Mouse (Mus musculus): ENCODE measurements around the gene Slc6a19. TPM values are rescaled to one million over a fixed set of nuclear protein-coding genes. Genes with fewer than 3 reads are reported as not detected.

Gene Slc6a19
- polyA plus RNA-seq, 1 experiment: 0.44 TPM

GRCm38 (mm10) chr13:73688934-73689333, 15.7 kb downstream of the Slc6a19 start:
- H3ac ChIP-seq (ENCODE audit: control insufficient read depth, insufficient read length): no peak overlapping the region
- no peaks in the 10 kb centered on the region for H3K27me3 ChIP-seq (ENCODE audit: control insufficient read depth, insufficient read depth, insufficient read length)
- no peaks in the 10 kb centered on the region for H3K36me3 ChIP-seq (ENCODE audit: control insufficient read depth, insufficient read depth)
- no peak overlapping the region for H3K4me3 ChIP-seq
- no peak overlapping the region for H3K4me2 ChIP-seq (ENCODE audit: low read depth)
- TF ChIP-seq CEBPB (IDR thresholded peaks at IDR 0.05; ENCODE audit: insufficient read depth, poor library complexity, severe bottlenecking) (no peak), REST (IDR thresholded peaks at IDR 0.05; ENCODE audit: insufficient read depth, insufficient read length) (no peak), USF1 (IDR thresholded peaks at IDR 0.05; ENCODE audit: low read depth) (no peak), MYOD1 (IDR thresholded peaks at IDR 0.05; ENCODE audit: control insufficient read depth in 1 of 3, insufficient read length in 2 of 3, low read depth in 2 of 3) (no peak), E2F4 (IDR thresholded peaks at IDR 0.05; ENCODE audit: insufficient read depth) (no peak), SRF (IDR thresholded peaks at IDR 0.05; ENCODE audit: control insufficient read depth, insufficient read length, low read depth) (no peak), TCF12 (IDR thresholded peaks at IDR 0.05; ENCODE audit: insufficient read depth, poor library complexity, severe bottlenecking) (no peak), POLR2AphosphoS2 (IDR thresholded peaks at IDR 0.05; ENCODE audit: insufficient read length, low read depth) (no peak), TCF3 (IDR thresholded peaks at IDR 0.05; ENCODE audit: insufficient read length, low read depth) (no peak), MYOG (IDR thresholded peaks at IDR 0.05; ENCODE audit: control insufficient read depth in 1 of 3, insufficient read depth in 1 of 3, insufficient read length in 2 of 3, low read depth in 2 of 3) (no peak), POLR2A (IDR thresholded peaks at IDR 0.05; ENCODE audit: insufficient read length, low read depth) (no peak), MAX (IDR thresholded peaks at IDR 0.05; ENCODE audit: low read depth) (no peak)
- H3K79me2 ChIP-seq (ENCODE audit: control insufficient read depth, insufficient read depth): no peaks in the 10 kb centered on the region

- Histone ChIP-seq H3K27me3 (ENCODE audit: control insufficient read depth, insufficient read depth, insufficient read length) (no peaks in the 10 kb centered on the region), H3K79me2 (ENCODE audit: control insufficient read depth, insufficient read depth) (no peaks in the 10 kb centered on the region), H3K36me3 (ENCODE audit: control insufficient read depth, insufficient read depth) (no peaks in the 10 kb centered on the region), H3K4me3 (no peak overlapping the region), H3K4me2 (ENCODE audit: low read depth) (no peak overlapping the region), H3ac (ENCODE audit: control insufficient read depth, insufficient read length) (no peak overlapping the region)
- TF ChIP-seq POLR2A (IDR thresholded peaks at IDR 0.05; ENCODE audit: insufficient read length, low read depth) (no peak), TCF12 (IDR thresholded peaks at IDR 0.05; ENCODE audit: insufficient read depth, poor library complexity, severe bottlenecking) (no peak), SRF (IDR thresholded peaks at IDR 0.05; ENCODE audit: control insufficient read depth, insufficient read length, low read depth) (no peak), MYOG (IDR thresholded peaks at IDR 0.05; ENCODE audit: control insufficient read depth in 1 of 3, insufficient read depth in 1 of 3, insufficient read length in 2 of 3, low read depth in 2 of 3) (no peak), E2F4 (IDR thresholded peaks at IDR 0.05; ENCODE audit: insufficient read depth) (no peak), MYOD1 (IDR thresholded peaks at IDR 0.05; ENCODE audit: control insufficient read depth in 1 of 3, insufficient read length in 2 of 3, low read depth in 2 of 3) (no peak)
Measured at GRCm38 (mm10) chr13:73687601-73688000, 17.1 kb downstream of the Slc6a19 start.

- Histone ChIP-seq H3K27me3 (ENCODE audit: control insufficient read depth, insufficient read depth, insufficient read length) (no peaks in the 10 kb centered on the region), H3K79me2 (ENCODE audit: control insufficient read depth, insufficient read depth) (no peaks in the 10 kb centered on the region), H3K4me3 (no peak overlapping the region), H3ac (ENCODE audit: control insufficient read depth, insufficient read length) (no peak overlapping the region), H3K4me2 (ENCODE audit: low read depth) (no peak overlapping the region), H3K36me3 (ENCODE audit: control insufficient read depth, insufficient read depth) (no peaks in the 10 kb centered on the region)
- TF ChIP-seq REST (IDR thresholded peaks at IDR 0.05; ENCODE audit: insufficient read depth, insufficient read length) (no peak), CEBPB (IDR thresholded peaks at IDR 0.05; ENCODE audit: insufficient read depth, poor library complexity, severe bottlenecking) (no peak), E2F4 (IDR thresholded peaks at IDR 0.05; ENCODE audit: insufficient read depth) (no peak), MYOG (IDR thresholded peaks at IDR 0.05; ENCODE audit: control insufficient read depth in 1 of 3, insufficient read depth in 1 of 3, insufficient read length in 2 of 3, low read depth in 2 of 3) (no peak), TCF3 (IDR thresholded peaks at IDR 0.05; ENCODE audit: insufficient read length, low read depth) (no peak), POLR2AphosphoS2 (IDR thresholded peaks at IDR 0.05; ENCODE audit: insufficient read length, low read depth) (no peak), TCF12 (IDR thresholded peaks at IDR 0.05; ENCODE audit: insufficient read depth, poor library complexity, severe bottlenecking) (no peak), MYOD1 (IDR thresholded peaks at IDR 0.05; ENCODE audit: control insufficient read depth in 1 of 3, insufficient read length in 2 of 3, low read depth in 2 of 3) (no peak), POLR2A (IDR thresholded peaks at IDR 0.05; ENCODE audit: insufficient read length, low read depth) (no peak), MAX (IDR thresholded peaks at IDR 0.05; ENCODE audit: low read depth) (no peak), USF1 (IDR thresholded peaks at IDR 0.05; ENCODE audit: low read depth) (no peak), SRF (IDR thresholded peaks at IDR 0.05; ENCODE audit: control insufficient read depth, insufficient read length, low read depth) (no peak)
Measured at GRCm38 (mm10) chr13:73685502-73685901, 19.2 kb downstream of the Slc6a19 start.

GRCm38 (mm10) chr13:73684412-73684811, 20.3 kb downstream of the Slc6a19 start:
- Histone ChIP-seq H3K4me2 (ENCODE audit: low read depth) (no peak overlapping the region), H3K4me3 (no peak overlapping the region), H3K27me3 (ENCODE audit: control insufficient read depth, insufficient read depth, insufficient read length) (no peaks in the 10 kb centered on the region), H3K36me3 (ENCODE audit: control insufficient read depth, insufficient read depth) (no peaks in the 10 kb centered on the region), H3ac (ENCODE audit: control insufficient read depth, insufficient read length) (no peak overlapping the region), H3K79me2 (ENCODE audit: control insufficient read depth, insufficient read depth) (no peaks in the 10 kb centered on the region)
- TF ChIP-seq TCF3 (IDR thresholded peaks at IDR 0.05; ENCODE audit: insufficient read length, low read depth) (no peak), MYOD1 (IDR thresholded peaks at IDR 0.05; ENCODE audit: control insufficient read depth in 1 of 3, insufficient read length in 2 of 3, low read depth in 2 of 3) (peak in 1 of 3 experiments; percentile 7), POLR2A (IDR thresholded peaks at IDR 0.05; ENCODE audit: insufficient read length, low read depth) (no peak), MYOG (IDR thresholded peaks at IDR 0.05; ENCODE audit: control insufficient read depth in 1 of 3, insufficient read depth in 1 of 3, insufficient read length in 2 of 3, low read depth in 2 of 3) (peak in 1 of 3 experiments; percentile 69), POLR2AphosphoS2 (IDR thresholded peaks at IDR 0.05; ENCODE audit: insufficient read length, low read depth) (no peak), CEBPB (IDR thresholded peaks at IDR 0.05; ENCODE audit: insufficient read depth, poor library complexity, severe bottlenecking) (no peak), REST (IDR thresholded peaks at IDR 0.05; ENCODE audit: insufficient read depth, insufficient read length) (no peak), E2F4 (IDR thresholded peaks at IDR 0.05; ENCODE audit: insufficient read depth) (no peak), TCF12 (IDR thresholded peaks at IDR 0.05; ENCODE audit: insufficient read depth, poor library complexity, severe bottlenecking) (no peak)

- H3K79me2 ChIP-seq (ENCODE audit: control insufficient read depth, insufficient read depth): no peaks in the 10 kb centered on the region
- TF ChIP-seq TCF12 (IDR thresholded peaks at IDR 0.05; ENCODE audit: insufficient read depth, poor library complexity, severe bottlenecking): no peak
- TF ChIP-seq POLR2AphosphoS2 (IDR thresholded peaks at IDR 0.05; ENCODE audit: insufficient read length, low read depth): no peak
- no peak for TF ChIP-seq SRF (IDR thresholded peaks at IDR 0.05; ENCODE audit: control insufficient read depth, insufficient read length, low read depth)
- TF ChIP-seq E2F4 (IDR thresholded peaks at IDR 0.05; ENCODE audit: insufficient read depth): no peak
- TF ChIP-seq MYOG (IDR thresholded peaks at IDR 0.05; ENCODE audit: control insufficient read depth in 1 of 3, insufficient read depth in 1 of 3, insufficient read length in 2 of 3, low read depth in 2 of 3): no peak
- no peak for TF ChIP-seq POLR2A (IDR thresholded peaks at IDR 0.05; ENCODE audit: insufficient read length, low read depth)
- TF ChIP-seq TCF3 (IDR thresholded peaks at IDR 0.05; ENCODE audit: insufficient read length, low read depth): no peak
- TF ChIP-seq MAX (IDR thresholded peaks at IDR 0.05; ENCODE audit: low read depth): no peak
- no peak for TF ChIP-seq USF1 (IDR thresholded peaks at IDR 0.05; ENCODE audit: low read depth)
- TF ChIP-seq CEBPB (IDR thresholded peaks at IDR 0.05; ENCODE audit: insufficient read depth, poor library complexity, severe bottlenecking): no peak
- TF ChIP-seq REST (IDR thresholded peaks at IDR 0.05; ENCODE audit: insufficient read depth, insufficient read length): no peak
- TF ChIP-seq MYOD1 (IDR thresholded peaks at IDR 0.05; ENCODE audit: control insufficient read depth in 1 of 3, insufficient read length in 2 of 3, low read depth in 2 of 3): no peak
- H3K36me3 ChIP-seq (ENCODE audit: control insufficient read depth, insufficient read depth): no peaks in the 10 kb centered on the region
- H3ac ChIP-seq (ENCODE audit: control insufficient read depth, insufficient read length): no peak overlapping the region
- H3K27me3 ChIP-seq (ENCODE audit: control insufficient read depth, insufficient read depth, insufficient read length): no peaks in the 10 kb centered on the region
- no peak overlapping the region for H3K4me2 ChIP-seq (ENCODE audit: low read depth)
- H3K4me3 ChIP-seq: no peak overlapping the region
Measured at GRCm38 (mm10) chr13:73683682-73684081, 21.0 kb downstream of the Slc6a19 start.
